Mouse (Mus musculus): ENCODE results near the gene Ubn1.

Gene Ubn1

GRCm38 (mm10) chr16:5070321-5070720 lies 20.5 kb downstream of the Ubn1 start:
- ATAC-seq (ENCODE audit: insufficient number of reproducible peaks, low FRiP score, low TSS enrichment) = no peak; the same call in 1 of the 2 replicates

- ATAC-seq (ENCODE audit: insufficient number of reproducible peaks, low FRiP score, low TSS enrichment) = no peak
These were observed 22.1 kb downstream of the Ubn1 start for GRCm38 (mm10) chr16:5071974-5072373.

- no peak for ATAC-seq (ENCODE audit: insufficient number of reproducible peaks, low FRiP score, low TSS enrichment)
These were observed 24.5 kb downstream of the Ubn1 start for GRCm38 (mm10) chr16:5074341-5074740.

GRCm38 (mm10) chr16:5085196-5085595 lies 35.3 kb downstream of the Ubn1 start:
- ATAC-seq (ENCODE audit: insufficient number of reproducible peaks, low FRiP score, low TSS enrichment) = no peak

GRCm38 (mm10) chr16:5086179-5086578 lies 36.3 kb downstream of the Ubn1 start:
- ATAC-seq (ENCODE audit: insufficient number of reproducible peaks, low FRiP score, low TSS enrichment) = no peak

- no peak for ATAC-seq (ENCODE audit: insufficient number of reproducible peaks, low FRiP score, low TSS enrichment)
These were observed 39.2 kb downstream of the Ubn1 start for GRCm38 (mm10) chr16:5089021-5089420.

- no peak for ATAC-seq (ENCODE audit: insufficient number of reproducible peaks, low FRiP score, low TSS enrichment)
These were observed 43.4 kb downstream of the Ubn1 start for GRCm38 (mm10) chr16:5093285-5093684.

- ATAC-seq (ENCODE audit: insufficient number of reproducible peaks, low FRiP score, low TSS enrichment) = no peak
These were observed 46.6 kb downstream of the Ubn1 start for GRCm38 (mm10) chr16:5096504-5096903.

- ATAC-seq (ENCODE audit: insufficient number of reproducible peaks, low FRiP score, low TSS enrichment) = peak; percentile 60
These were observed 51.1 kb downstream of the Ubn1 start for GRCm38 (mm10) chr16:5101000-5101399.

GRCm38 (mm10) chr16:5109877-5110276 lies 60.0 kb downstream of the Ubn1 start:
- no peak for ATAC-seq (ENCODE audit: insufficient number of reproducible peaks, low FRiP score, low TSS enrichment)

- ATAC-seq (ENCODE audit: insufficient number of reproducible peaks, low FRiP score, low TSS enrichment) = no peak
These were observed 61.2 kb downstream of the Ubn1 start for GRCm38 (mm10) chr16:5111021-5111420.

- no peak for ATAC-seq (ENCODE audit: insufficient number of reproducible peaks, low FRiP score, low TSS enrichment)
These were observed 63.2 kb downstream of the Ubn1 start for GRCm38 (mm10) chr16:5113002-5113550.

GRCm38 (mm10) chr16:5113582-5113981 lies 63.7 kb downstream of the Ubn1 start:
- no peak for ATAC-seq (ENCODE audit: insufficient number of reproducible peaks, low FRiP score, low TSS enrichment)

- ATAC-seq (ENCODE audit: insufficient number of reproducible peaks, low FRiP score, low TSS enrichment) = no peak
These were observed 69.5 kb downstream of the Ubn1 start for GRCm38 (mm10) chr16:5119385-5119784.

- no peak for ATAC-seq (ENCODE audit: insufficient number of reproducible peaks, low FRiP score, low TSS enrichment)
These were observed 70.0 kb downstream of the Ubn1 start for GRCm38 (mm10) chr16:5119845-5120244.

- ATAC-seq (ENCODE audit: insufficient number of reproducible peaks, low FRiP score, low TSS enrichment) = no peak
These were observed 73.6 kb downstream of the Ubn1 start for GRCm38 (mm10) chr16:5123476-5123875.

GRCm38 (mm10) chr16:5130196-5130595 lies 80.3 kb downstream of the Ubn1 start:
- no peak for ATAC-seq (ENCODE audit: insufficient number of reproducible peaks, low FRiP score, low TSS enrichment)

- ATAC-seq (ENCODE audit: insufficient number of reproducible peaks, low FRiP score, low TSS enrichment) = no peak
These were observed 80.9 kb downstream of the Ubn1 start for GRCm38 (mm10) chr16:5130766-5131165.

- ATAC-seq (ENCODE audit: insufficient number of reproducible peaks, low FRiP score, low TSS enrichment) = no peak
These were observed 81.5 kb downstream of the Ubn1 start for GRCm38 (mm10) chr16:5131251-5131922.

GRCm38 (mm10) chr16:5132401-5132801 lies 82.5 kb downstream of the Ubn1 start, which contains the start of gene Ppl:
TSS of gene Ppl (minus strand) at chr16:5132421.
- ATAC-seq (ENCODE audit: insufficient number of reproducible peaks, low FRiP score, low TSS enrichment) = peak; percentile 37; the same call in 1 of the 2 replicates

- ATAC-seq (ENCODE audit: insufficient number of reproducible peaks, low FRiP score, low TSS enrichment) = peak; percentile 26; the same call in 1 of the 2 replicates
These were observed 84.9 kb downstream of the Ubn1 start for GRCm38 (mm10) chr16:5134623-5135330.

All from cerebellum, adult (tissue).